Mouse (Mus musculus): ENCODE results near the gene Gm47959. TPM values are rescaled to one million over a fixed set of nuclear protein-coding genes. Genes with fewer than 3 reads are reported as not detected.

Gene Gm47959
- total and polyA plus RNA-seq, 3 experiments = not detected

DNA sequence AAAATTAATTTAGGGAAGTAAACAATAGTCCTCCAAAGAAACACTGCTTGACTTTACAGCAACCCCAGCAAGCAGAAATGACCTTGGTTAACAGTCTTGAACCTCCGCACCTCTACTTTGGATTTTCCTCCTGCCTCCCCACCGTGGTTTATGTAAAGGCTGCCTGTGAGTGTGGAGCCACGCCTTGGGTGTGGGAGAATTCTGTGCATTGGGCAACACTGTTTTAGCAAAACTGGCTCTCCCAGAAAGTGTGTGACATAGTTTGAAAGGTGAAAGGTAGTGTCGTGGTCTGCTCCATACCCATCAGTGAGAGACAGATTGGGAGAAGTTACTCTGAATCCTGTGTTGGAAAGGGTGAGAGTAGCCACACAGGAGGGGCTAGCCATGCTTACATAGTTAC is 38.7 kb downstream of the Gm47959 start:
- H3K27ac ChIP-seq (ENCODE audit: control insufficient read depth, low read depth, low read length) = no peak overlapping the region
- no peak overlapping the region for H3K4me3 ChIP-seq (ENCODE audit: control insufficient read depth in 1 of 2, insufficient read depth in 1 of 2, low read depth in 2 of 2, low read length in 2 of 2)
- no peak overlapping the region for H3K9ac ChIP-seq (ENCODE audit: control insufficient read depth, low read depth, low read length, poor library complexity, severe bottlenecking)
- no peaks in the 10 kb centered on the region for H3K79me2 ChIP-seq (ENCODE audit: control insufficient read depth, insufficient read depth, low read length, poor library complexity)
- H3K4me1 ChIP-seq (ENCODE audit: control insufficient read depth in 1 of 2, insufficient read depth in 2 of 2, low read length in 2 of 2) = no peaks in the 10 kb centered on the region
- H3K27me3 ChIP-seq (ENCODE audit: control insufficient read depth in 1 of 2, insufficient read depth in 2 of 2, low read length in 2 of 2) = no peaks in the 10 kb centered on the region
- H3K9me3 ChIP-seq (replicated peaks; ENCODE audit: insufficient read depth, low read length) = no peaks in the 10 kb centered on the region
- TF ChIP-seq MYB (IDR thresholded peaks at IDR 0.05; ENCODE audit: low read depth, low read length) = no peak
- no peak for TF ChIP-seq GATA1 (IDR thresholded peaks at IDR 0.05; ENCODE audit: low read depth, low read length)
- no peak for TF ChIP-seq MAZ (IDR thresholded peaks at IDR 0.05; ENCODE audit: low read depth, low read length)
- TF ChIP-seq EP300 (IDR thresholded peaks at IDR 0.05; ENCODE audit: low read depth in 1 of 2, low read length in 2 of 2) = no peak
- TF ChIP-seq NRF1 (IDR thresholded peaks at IDR 0.05; ENCODE audit: insufficient read depth, low read depth, low read length, poor library complexity, severe bottlenecking) = no peak
- no peak for TF ChIP-seq CHD1 (IDR thresholded peaks at IDR 0.05; ENCODE audit: low read depth, low read length)
- TF ChIP-seq HCFC1 (IDR thresholded peaks at IDR 0.05; ENCODE audit: low read depth, low read length) = no peak
- TF ChIP-seq MYC (IDR thresholded peaks at IDR 0.05; ENCODE audit: low read depth, low read length) = no peak
- no peak for TF ChIP-seq POLR2AphosphoS5 (IDR thresholded peaks at IDR 0.05; ENCODE audit: borderline replicate concordance, low read depth, low read length)
- no peak for TF ChIP-seq ZMIZ1 (IDR thresholded peaks at IDR 0.05; ENCODE audit: low read depth, low read length)
- TF ChIP-seq JUND (IDR thresholded peaks at IDR 0.05; ENCODE audit: low read depth, low read length) = no peak
- TF ChIP-seq SIN3A (IDR thresholded peaks at IDR 0.05; ENCODE audit: low read length) = no peak
- TF ChIP-seq USF2 (IDR thresholded peaks at IDR 0.05; ENCODE audit: borderline replicate concordance in 1 of 2, insufficient read depth in 1 of 2, low read depth in 1 of 2, low read length in 2 of 2) = no peak
- no peak for DNase-seq (ENCODE audit: low read depth, low spot score)
- no peaks in the 10 kb centered on the region for H3K36me3 ChIP-seq (ENCODE audit: control insufficient read depth in 1 of 2, insufficient read depth in 2 of 2, low read length in 2 of 2)

GRCm38 (mm10) chr1:83042380-83042779 is 42.0 kb downstream of the Gm47959 start, which contains the start of gene Krtap28-10:
Krtap28-10 (minus strand) TSS chr1:83042480.
- DNase-seq (ENCODE audit: low read depth, low spot score) = no peak
- TF ChIP-seq HCFC1 (IDR thresholded peaks at IDR 0.05; ENCODE audit: low read depth, low read length) (no peak), MYB (IDR thresholded peaks at IDR 0.05; ENCODE audit: low read depth, low read length) (no peak), RCOR1 (IDR thresholded peaks at IDR 0.05; ENCODE audit: low read depth, low read length) (no peak), CTCF (IDR thresholded peaks at IDR 0.05 in 2 of 3, conservative IDR thresholded peaks at IDR 0.05 in 1 of 3; ENCODE audit: control insufficient read depth in 1 of 3, insufficient read depth in 1 of 3, low read depth in 2 of 3, low read length in 3 of 3, poor library complexity in 1 of 3, severe bottlenecking in 1 of 3) (no peak), TAL1 (IDR thresholded peaks at IDR 0.05; ENCODE audit: low read length) (no peak), UBTF (IDR thresholded peaks at IDR 0.05; ENCODE audit: borderline replicate concordance, insufficient read depth, low read depth, low read length) (no peak), POLR2AphosphoS5 (IDR thresholded peaks at IDR 0.05; ENCODE audit: borderline replicate concordance, low read depth, low read length) (no peak), GABPA (IDR thresholded peaks at IDR 0.05; ENCODE audit: low read depth, low read length) (no peak), KAT2A (conservative IDR thresholded peaks at IDR 0.05; ENCODE audit: low read depth, low read length) (no peak), MAZ (IDR thresholded peaks at IDR 0.05; ENCODE audit: low read depth, low read length) (no peak), BHLHE40 (IDR thresholded peaks at IDR 0.05; ENCODE audit: borderline replicate concordance, low read depth, low read length) (no peak), POLR2A (IDR thresholded peaks at IDR 0.05; ENCODE audit: control insufficient read depth in 1 of 2, insufficient read depth in 1 of 2, low read depth in 1 of 2, low read length in 2 of 2, poor library complexity in 1 of 2) (no peak)
- Histone ChIP-seq H3K9me3 (replicated peaks; ENCODE audit: insufficient read depth, low read length) (no peaks in the 10 kb centered on the region), H3K27me3 (ENCODE audit: control insufficient read depth in 1 of 2, insufficient read depth in 2 of 2, low read length in 2 of 2) (no peaks in the 10 kb centered on the region), H3K79me2 (ENCODE audit: control insufficient read depth, insufficient read depth, low read length, poor library complexity) (no peaks in the 10 kb centered on the region), H3K27ac (ENCODE audit: control insufficient read depth, low read depth, low read length) (no peak within 1 kb of the TSS), H3K4me1 (ENCODE audit: control insufficient read depth in 1 of 2, insufficient read depth in 2 of 2, low read length in 2 of 2) (no peaks in the 10 kb centered on the region), H3K36me3 (ENCODE audit: control insufficient read depth in 1 of 2, insufficient read depth in 2 of 2, low read length in 2 of 2) (no peaks in the 10 kb centered on the region), H3K4me3 (ENCODE audit: control insufficient read depth in 1 of 2, insufficient read depth in 1 of 2, low read depth in 2 of 2, low read length in 2 of 2) (no peak within 1 kb of the TSS), H3K9ac (ENCODE audit: control insufficient read depth, low read depth, low read length, poor library complexity, severe bottlenecking) (no peak within 1 kb of the TSS)

Measured in MEL (cell line).